Mouse (Mus musculus) CH12.LX (cell line): ENCODE data around the gene Tmem53. TPM values are rescaled to one million over a fixed set of nuclear protein-coding genes. Genes with fewer than 3 reads are reported as not detected.
A peak's percentile ranks its signal among the peaks of the same experiment; 100 is the strongest.

ENCODE experiments used
- DNase-seq: peaks from one replicate; pipeline ENCODE4 v3.0.0-alpha.2; 2013; ENCODE audit errors: extremely low read depth
- H3K27ac ChIP-seq: 2 replicates; pipeline ENCODE4 v1.5.1; 2012; ENCODE audit warnings: low read depth, mild to moderate bottlenecking, control low read depth, moderate library complexity; ENCODE audit not compliant: insufficient read depth
- H3K27me3 ChIP-seq: replicated peaks from 2 replicates; pipeline ENCODE3; 2012; ENCODE audit warnings: inconsistent platforms
- H3K36me3 ChIP-seq, 2 experiments: replicated peaks in 1 of 2; 2 replicates each; pipeline versions ENCODE3 to v1.6.1; 2012; ENCODE audit warnings: inconsistent platforms in 1 of 2, low read length in 1 of 2, mild to moderate bottlenecking in 1 of 2, mixed read lengths in 1 of 2, moderate library complexity in 1 of 2; ENCODE audit not compliant: control insufficient read depth in 1 of 2, insufficient read depth in 1 of 2
- H3K4me1 ChIP-seq, 2 experiments: 2 replicates each; pipeline ENCODE4 v1.6.1; 2012; ENCODE audit warnings: inconsistent platforms in 1 of 2, moderate library complexity in 1 of 2; ENCODE audit not compliant: insufficient read depth in 2 of 2, control insufficient read depth in 1 of 2
- H3K4me2 ChIP-seq: 2 replicates; pipeline ENCODE4 v1.6.1; 2012; ENCODE audit warnings: low read depth, mild to moderate bottlenecking, control low read depth; ENCODE audit not compliant: poor library complexity, insufficient read depth, severe bottlenecking
- H3K4me3 ChIP-seq, 3 experiments: fragments of 150-350 bp in 1 of 3; sonication (generic) in 1 of 3; replicated peaks in 1 of 3; 2 replicates each; pipeline versions ENCODE3 to v1.5.1; 2011 to 2012; ENCODE audit warnings: low read depth in 2 of 3, low read length in 2 of 3, mild to moderate bottlenecking in 2 of 3, moderate library complexity in 2 of 3, control low read depth in 1 of 3, improper control_type of control experiment in 1 of 3, inconsistent platforms in 1 of 3, mixed read lengths in 1 of 3; ENCODE audit not compliant: poor library complexity in 1 of 3
- H3K79me2 ChIP-seq: replicated peaks from 2 replicates; pipeline ENCODE4 v1.6.1; 2012; ENCODE audit warnings: mild to moderate bottlenecking, moderate library complexity; ENCODE audit not compliant: control insufficient read depth, poor library complexity, insufficient read depth, severe bottlenecking; ENCODE audit errors: extremely low read depth
- H3K9ac ChIP-seq: 2 replicates; pipeline ENCODE4 v1.6.1; 2012; ENCODE audit warnings: low read depth, mild to moderate bottlenecking, control low read depth, moderate library complexity; ENCODE audit not compliant: insufficient read depth
- H3K9me3 ChIP-seq: replicated peaks from 2 replicates; pipeline ENCODE3; 2012; ENCODE audit warnings: low read length, inconsistent platforms, mixed read lengths
- BHLHE40 ChIP-seq: IDR thresholded peaks from 2 replicates; pipeline ENCODE4 v1.6.1; 2011; ENCODE audit warnings: mild to moderate bottlenecking, low read depth, low read length, improper control_type of control experiment
- CHD2 ChIP-seq: IDR thresholded peaks from 2 replicates; pipeline ENCODE4 v1.6.1; 2011; ENCODE audit warnings: low read length, improper control_type of control experiment
- CTCF ChIP-seq, 2 experiments: IDR thresholded peaks in 1 of 2; conservative IDR thresholded peaks in 1 of 2; 2 replicates each; pipeline ENCODE4 v1.5.1; 2011 to 2012; ENCODE audit warnings: low read depth in 2 of 2, low read length in 2 of 2, improper control_type of control experiment in 1 of 2, inconsistent platforms in 1 of 2, mild to moderate bottlenecking in 1 of 2, moderate library complexity in 1 of 2
- ELF1 ChIP-seq: IDR thresholded peaks from 2 replicates; pipeline ENCODE4 v1.6.1; 2014; ENCODE audit warnings: low read depth, mild to moderate bottlenecking, inconsistent platforms, low read length, improper control_type of control experiment
- EP300 ChIP-seq: IDR thresholded peaks from 2 replicates; pipeline ENCODE4 v1.6.1; 2011; ENCODE audit warnings: low read length, improper control_type of control experiment
- ETS1 ChIP-seq: conservative IDR thresholded peaks from 2 replicates; pipeline ENCODE4 v1.6.1; 2012; ENCODE audit warnings: low read depth, mild to moderate bottlenecking, inconsistent platforms, low read length, improper control_type of control experiment, moderate library complexity
- IRF4 ChIP-seq: IDR thresholded peaks from 2 replicates; pipeline ENCODE4 v1.6.1; 2014; ENCODE audit warnings: low read depth, mild to moderate bottlenecking, inconsistent platforms, low read length, improper control_type of control experiment
- KAT2A ChIP-seq: IDR thresholded peaks from 2 replicates; pipeline ENCODE4 v1.6.1; 2012; ENCODE audit warnings: low read length, improper control_type of control experiment, inconsistent platforms; ENCODE audit not compliant: insufficient replicate concordance
- MAFK ChIP-seq: IDR thresholded peaks from 2 replicates; pipeline ENCODE4 v1.6.1; 2011; ENCODE audit warnings: low read length, improper control_type of control experiment; ENCODE audit not compliant: insufficient replicate concordance
- MAZ ChIP-seq: IDR thresholded peaks from 2 replicates; pipeline ENCODE4 v1.6.1; 2012; ENCODE audit warnings: low read depth, mild to moderate bottlenecking, inconsistent platforms, low read length, improper control_type of control experiment, moderate library complexity
- MEF2A ChIP-seq: IDR thresholded peaks from 2 replicates; pipeline ENCODE4 v1.6.1; 2014; ENCODE audit warnings: low read depth, mild to moderate bottlenecking, inconsistent platforms, low read length, improper control_type of control experiment, borderline replicate concordance
- MXI1 ChIP-seq: IDR thresholded peaks from 2 replicates; pipeline ENCODE4 v1.6.1; 2011; ENCODE audit warnings: mild to moderate bottlenecking, low read depth, low read length, improper control_type of control experiment
- MYC ChIP-seq: IDR thresholded peaks from 2 replicates; pipeline ENCODE4 v1.6.1; 2011; ENCODE audit warnings: low read depth, mild to moderate bottlenecking, improper control_type of control experiment, low read length
- NELFE ChIP-seq: IDR thresholded peaks from 2 replicates; pipeline ENCODE4 v1.6.1; 2011; ENCODE audit warnings: low read depth, low read length, improper control_type of control experiment
- NRF1 ChIP-seq: IDR thresholded peaks from 2 replicates; pipeline ENCODE4 v1.6.1; 2014; ENCODE audit warnings: low read depth, mild to moderate bottlenecking, inconsistent platforms, low read length, improper control_type of control experiment, moderate library complexity
- RAD21 ChIP-seq: IDR thresholded peaks from 2 replicates; pipeline ENCODE4 v1.6.1; 2011; ENCODE audit warnings: low read depth, mild to moderate bottlenecking, low read length, improper control_type of control experiment, moderate library complexity
- RCOR1 ChIP-seq: conservative IDR thresholded peaks from 2 replicates; pipeline ENCODE4 v1.6.1; 2012; ENCODE audit warnings: low read depth, mild to moderate bottlenecking, inconsistent platforms, low read length, improper control_type of control experiment
- TBP ChIP-seq: conservative IDR thresholded peaks from 2 replicates; pipeline ENCODE4 v1.6.1; 2011; ENCODE audit warnings: low read depth, low read length, improper control_type of control experiment
- TCF12 ChIP-seq: IDR thresholded peaks from 2 replicates; pipeline ENCODE4 v1.6.1; 2014; ENCODE audit warnings: low read depth, mild to moderate bottlenecking, inconsistent platforms, low read length, improper control_type of control experiment
- USF1 ChIP-seq: IDR thresholded peaks from 2 replicates; pipeline ENCODE4 v1.6.1; 2014; ENCODE audit warnings: low read depth, mild to moderate bottlenecking, inconsistent platforms, low read length, improper control_type of control experiment
- ZKSCAN1 ChIP-seq: IDR thresholded peaks from 2 replicates; pipeline ENCODE4 v1.6.1; 2012; ENCODE audit warnings: low read depth, inconsistent platforms, low read length, improper control_type of control experiment, borderline replicate concordance
- dilution Hi-C: fragments of 300-500 bp; cut with MboI; formaldehyde crosslinking; loops from 2 replicates; pipeline ENCODE4 v1.14.3; 2020; ENCODE audit warnings: low sequenced_read_pairs; ENCODE audit not compliant: extremely low pct_unique_long_range_greater_than_20kb, extremely low pct_ligation_motif_present
- in situ Hi-C: fragments of 300-500 bp; cut with MboI; formaldehyde crosslinking; loops from 3 replicates; pipeline ENCODE4 v1.14.3; 2019; ENCODE audit warnings: low sequenced_read_pairs, low pct_ligation_motif_present, low pct_unique_long_range_greater_than_20kb, mixed read lengths
- polyA plus RNA-seq: library from polyadenylated mRNA; unstranded; fragments of >175 nt; gene quantifications from 2 replicates; pipeline ENCODE4 v1.2.1, GENCODE M21; 2012; ENCODE audit warnings: low read depth; ENCODE audit not compliant: insufficient read length
- total RNA-seq, 2 experiments: library from RNA; depleted of rRNA; stranded (reverse); fragments of 300-350 nt in 1 of 2; fragments of >200 nt in 1 of 2; gene quantifications; 2 replicates each; pipeline ENCODE4 v1.2.3; 2012 to 2014

The Tmem53 gene
- total and polyA plus RNA-seq, 3 experiments, result 1.1 to 1.4 (median 1.2) TPM

DNA sequence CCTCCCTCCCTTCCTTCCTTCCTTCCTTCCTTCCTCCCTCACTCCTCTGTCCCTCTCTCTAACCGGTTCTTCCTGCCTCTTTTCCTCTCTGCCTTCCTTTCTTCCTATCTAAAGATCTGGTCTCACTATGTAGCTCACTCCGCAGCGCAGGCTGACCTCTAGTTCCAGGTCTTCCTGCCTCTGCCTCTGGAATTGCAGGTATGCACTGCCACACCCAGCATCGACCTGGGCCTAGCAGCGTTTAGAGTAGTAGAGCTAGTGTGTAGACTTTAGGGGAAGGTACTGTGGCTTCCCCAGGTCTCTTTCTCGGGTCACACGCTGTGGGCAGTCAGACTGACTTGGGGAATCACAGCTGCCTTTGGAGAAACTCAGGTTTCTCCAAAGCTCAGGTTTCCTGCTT lies 53.7 kb downstream of the Tmem53 start:
- H3K4me1 ChIP-seq, result peaks cover 22 to 41% of the 10 kb centered on the region in 2 experiments
- dilution Hi-C loops, result no loop called here
- peaks cover 1% of the 10 kb centered on the region for H3K27me3 ChIP-seq
- H3K27ac ChIP-seq, result no peak overlapping the region
- no peak for TF ChIP-seq MAZ
- no peak for TF ChIP-seq ELF1
- no peak for TF ChIP-seq CTCF (conservative IDR thresholded peaks at IDR 0.05 in 1 of 2, IDR thresholded peaks at IDR 0.05 in 1 of 2; ENCODE audit: low read depth in 2 of 2, low read length in 2 of 2)
- no peak for TF ChIP-seq RAD21
- no peak for TF ChIP-seq MAFK
- no peak for TF ChIP-seq MXI1
- TF ChIP-seq, all 38 proteins: peak for 0
- Histone ChIP-seq H3K4me2 (no peak overlapping the region), H3K9ac (no peak overlapping the region), H3K79me2 (no peaks in the 10 kb centered on the region), H3K4me3 (no peak overlapping the region), H3K36me3 (no peaks in the 10 kb centered on the region), H3K9me3 (peaks cover 2% of the 10 kb centered on the region)
- DNase-seq, result no peak
- in situ Hi-C loops, result no loop called here

DNA sequence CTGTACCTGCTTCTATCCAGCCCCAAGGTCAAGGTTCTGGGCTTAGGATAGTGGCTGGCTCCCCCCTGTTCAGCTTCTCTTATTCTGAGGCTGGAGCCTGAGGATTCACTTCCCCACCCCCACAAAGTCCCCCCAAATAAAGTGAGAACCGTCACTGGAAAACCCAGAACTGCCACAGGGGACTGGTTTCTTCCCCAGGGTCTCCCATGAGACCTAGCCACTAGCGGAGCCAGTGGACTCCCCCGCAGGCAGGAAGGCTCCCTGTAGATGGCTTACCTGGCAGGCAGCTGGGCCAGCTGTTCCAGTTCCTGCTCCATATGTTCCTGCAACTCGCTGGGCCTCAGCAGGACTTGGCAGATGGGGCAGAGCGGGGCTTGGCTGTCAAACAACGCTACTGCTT lies 55.5 kb downstream of the Tmem53 start:
- H3K4me1 ChIP-seq, result peaks cover 22 to 52% of the 10 kb centered on the region in 2 experiments
- H3K4me2 ChIP-seq, result peak overlapping the region; percentile 18; the same call in 1 of the 2 replicates
- no peaks in the 10 kb centered on the region for H3K79me2 ChIP-seq
- dilution Hi-C loops, result no loop called here
- TF ChIP-seq NELFE (no peak), EP300 (peak; percentile 70), ETS1 (peak; percentile 63), BHLHE40 (peak; percentile 44; the same call in 1 of the 2 replicates), MEF2A (peak; percentile 66), USF1 (no peak), MYC (no peak), KAT2A (0 out of 2 replicates have a peak, but pooled peaks have one; percentile 69), RCOR1 (peak; percentile 76; the same call in 1 of the 2 replicates), ZKSCAN1 (no peak), MAZ (peak; percentile 50; the same call in 1 of the 2 replicates), TCF12 (peak; percentile 65), IRF4 (peak; percentile 27; the same call in 1 of the 2 replicates), TBP (0 out of 2 replicates have a peak, but pooled peaks have one; percentile 18), CHD2 (peak; percentile 81), NRF1 (no peak)
- H3K27me3 ChIP-seq, result no peaks in the 10 kb centered on the region
- in situ Hi-C loops, result no loop called here
- H3K36me3 ChIP-seq, result no peaks in the 10 kb centered on the region
- H3K27ac ChIP-seq, result no peak overlapping the region
- H3K9me3 ChIP-seq, result peaks cover 2% of the 10 kb centered on the region
- H3K9ac ChIP-seq, result no peak overlapping the region
- no peak overlapping the region for H3K4me3 ChIP-seq
- peak; percentile 61 for DNase-seq
